17 mouse cellular contexts compared by ENCODE assay signal in genomic region chr9:66615141-66615540, GRCm38 (mm10). TPM values are rescaled to one million over a fixed set of nuclear protein-coding genes. Genes with fewer than 3 reads are reported as not detected.
A peak's percentile ranks its signal among the peaks of the same experiment; 100 is the strongest.
DNase-seq lines count a peak whose midpoint lies in the region; ATAC-seq and TF ChIP-seq lines count a peak whose summit lies in the region.
"Had no signal": no experiment of that assay in that cellular context is flagged by ENCODE, and none has a peak within 500 bp of the region (broad histone marks: within the 10 kb centered on the region; RNA-seq: fewer than 3 reads in every experiment).

No protein-coding gene starts in this region.

- no peak overlapping the region for H3K27ac ChIP-seq in heart, embryonic 14.5 days (replicated peaks in 1 of 2; ENCODE audit: control insufficient read depth in 1 of 2, insufficient read depth in 1 of 2, low read depth in 2 of 2, low read length in 2 of 2)
- no peak overlapping the region for H3K27ac ChIP-seq in heart, embryonic 11.5 days (ENCODE audit: low read depth, low read length)
- peak overlapping the region; percentile 28 for H3K27ac ChIP-seq in bone marrow macrophage, adult 2 months (ENCODE audit: insufficient read depth, low read depth, low read length)
- no peak overlapping the region for H3K27ac ChIP-seq in midbrain, embryonic 11.5 days (ENCODE audit: low read depth, low read length)
- H3K27ac ChIP-seq: left cerebral cortex, adult 2 months; limb, embryonic 15.5 days had no signal

- H3K4me2 ChIP-seq in heart, embryonic 14.5 days (ENCODE audit: low read length), result no peak overlapping the region
- no peak overlapping the region for H3K4me2 ChIP-seq in heart, embryonic 11.5 days
- H3K4me2 ChIP-seq in midbrain, embryonic 11.5 days, result no peak overlapping the region
- H3K4me2 ChIP-seq: limb, embryonic 15.5 days had no signal

- H3K4me3 ChIP-seq in heart, embryonic 14.5 days (ENCODE audit: control insufficient read depth in 1 of 2, insufficient read depth in 1 of 2, low read depth in 1 of 2, low read length in 2 of 2), result no peak overlapping the region
- no peak overlapping the region for H3K4me3 ChIP-seq in heart, embryonic 11.5 days (ENCODE audit: low read depth, low read length)
- no peak overlapping the region for H3K4me3 ChIP-seq in bone marrow macrophage, adult 2 months (ENCODE audit: insufficient read depth, low read length)
- no peak overlapping the region for H3K4me3 ChIP-seq in midbrain, embryonic 11.5 days (ENCODE audit: low read depth, low read length)
- H3K4me3 ChIP-seq: left cerebral cortex, adult 2 months; limb, embryonic 15.5 days had no signal

- ATAC-seq in heart, embryonic 14.5 days (ENCODE audit: insufficient number of reproducible peaks, insufficient read depth, low FRiP score, low read depth), result no peak
- no peak for ATAC-seq in heart, embryonic 11.5 days (replicated peaks; ENCODE audit: insufficient number of reproducible peaks, low FRiP score, low TSS enrichment)
- no peak for ATAC-seq in midbrain, embryonic 11.5 days (ENCODE audit: low FRiP score)
- ATAC-seq: Patski had no signal

- 0 out of 2 replicates have a peak overlapping the region, but pooled peaks have one; percentile 11 for H3K9ac ChIP-seq in heart, embryonic 14.5 days (ENCODE audit: low read length)
- H3K9ac ChIP-seq in heart, embryonic 11.5 days (ENCODE audit: low read depth, low read length), result no peak overlapping the region
- no peak overlapping the region for H3K9ac ChIP-seq in midbrain, embryonic 11.5 days (ENCODE audit: low read length)
- H3K9ac ChIP-seq: limb, embryonic 15.5 days had no signal

- DNase-seq in 416B (ENCODE audit: low read depth), result peak; percentile 55
- DNase-seq in spleen, postnatal 36 days (ENCODE audit: low spot score in 2 of 2), result peak; percentile 71 to 75
- DNase-seq in midbrain, embryonic 11.5 days (ENCODE audit: low spot score, missing footprints), result no peak
- DNase-seq in layer of hippocampus, postnatal 14 days (ENCODE audit: low spot score in 2 of 2), result no peak
- DNase-seq in adrenal gland, adult 8-10 months, result no peak
- DNase-seq: adrenal gland, postnatal 36 days; cerebellum, adult 18-20 months; embryo, embryonic 11 days; heart, adult 18-20 months; heart, postnatal 4 days; kidney, postnatal 10 days had no signal

- TF ChIP-seq CTCF in bone marrow macrophage, adult 2 months (IDR thresholded peaks at IDR 0.05; ENCODE audit: low read depth, low read length), result no peak

- no peak for TF ChIP-seq POLR2A in bone marrow macrophage, adult 2 months (IDR thresholded peaks at IDR 0.05; ENCODE audit: borderline replicate concordance, low read depth, low read length)

- H3K4me1 ChIP-seq in heart, embryonic 14.5 days (ENCODE audit: control insufficient read depth in 2 of 2, insufficient read depth in 2 of 2, low read length in 2 of 2), result peaks cover 3 to 12% of the 10 kb centered on the region in 2 experiments; a peak in 3 of 4 replicates
- H3K4me1 ChIP-seq in heart, embryonic 11.5 days (ENCODE audit: control insufficient read depth, insufficient read depth, low read length), result peaks cover 10% of the 10 kb centered on the region; the same call in 1 of the 2 replicates
- H3K4me1 ChIP-seq in bone marrow macrophage, adult 2 months (ENCODE audit: control insufficient read depth, insufficient read depth, low read length), result peaks cover 30% of the 10 kb centered on the region
- no peaks in the 10 kb centered on the region for H3K4me1 ChIP-seq in midbrain, embryonic 11.5 days (ENCODE audit: control insufficient read depth, insufficient read depth, low read length)

- H3K9me3 ChIP-seq in heart, embryonic 14.5 days (ENCODE audit: control insufficient read depth, low read length), result no peaks in the 10 kb centered on the region
- H3K9me3 ChIP-seq in heart, embryonic 11.5 days (replicated peaks; ENCODE audit: control insufficient read depth, low read length), result no peaks in the 10 kb centered on the region
- H3K9me3 ChIP-seq in midbrain, embryonic 11.5 days (ENCODE audit: control insufficient read depth, low read length), result no peaks in the 10 kb centered on the region
- H3K9me3 ChIP-seq: limb, embryonic 15.5 days had no signal

- no peaks in the 10 kb centered on the region for H3K27me3 ChIP-seq in heart, embryonic 14.5 days (ENCODE audit: control insufficient read depth, insufficient read depth, low read length)
- no peaks in the 10 kb centered on the region for H3K27me3 ChIP-seq in heart, embryonic 11.5 days (ENCODE audit: control insufficient read depth, insufficient read depth, low read length)
- no peaks in the 10 kb centered on the region for H3K27me3 ChIP-seq in midbrain, embryonic 11.5 days (ENCODE audit: control insufficient read depth, insufficient read depth, low read length)
- H3K27me3 ChIP-seq: limb, embryonic 15.5 days; Patski had no signal

- H3K36me3 ChIP-seq in heart, embryonic 14.5 days (ENCODE audit: control insufficient read depth, insufficient read depth, low read length), result no peaks in the 10 kb centered on the region
- H3K36me3 ChIP-seq in heart, embryonic 11.5 days (ENCODE audit: control insufficient read depth, insufficient read depth, low read length), result no peaks in the 10 kb centered on the region
- no peaks in the 10 kb centered on the region for H3K36me3 ChIP-seq in midbrain, embryonic 11.5 days (ENCODE audit: control insufficient read depth, insufficient read depth, low read length)
- H3K36me3 ChIP-seq: limb, embryonic 15.5 days had no signal

- 54% methylated on average over 9 of the region's 9 CpGs for WGBS in heart, embryonic 14.5 days
- WGBS in heart, embryonic 11.5 days (ENCODE audit: insufficient replicate concordance), result 57% methylated on average over 9 of the region's 9 CpGs
- 83% methylated on average over 9 of the region's 9 CpGs for WGBS in midbrain, embryonic 11.5 days

RNA-seq across cellular contexts. Expression of gene Usp3, which starts 22.2 kb away (rescaled TPM):
- polyA plus RNA-seq in heart, embryonic 14.5 days (2014; fragmentation: Nextera tagmentation; extraction: Ambion mirVana), result 39.9 and 51.7 TPM in 2 replicates
- polyA plus RNA-seq in heart, embryonic 11.5 days (2014; fragmentation: Nextera tagmentation; extraction: Ambion mirVana), result 45.0 and 47.6 TPM in 2 replicates
- 63.3 and 64.4 TPM in 2 replicates for polyA plus RNA-seq in bone marrow macrophage, adult 2 months (2012; ENCODE audit: insufficient read depth, insufficient read length, missing spikeins)
- 104 and 106 TPM in 2 replicates for polyA plus RNA-seq in midbrain, embryonic 11.5 days (2014; fragmentation: Nextera tagmentation; extraction: Ambion mirVana)
- total RNA-seq in layer of hippocampus, postnatal 14 days (2021), result 10 to 100 TPM; 40.2 to 44.3 TPM
- total RNA-seq in adrenal gland, adult 8-10 months (2022), result 10 to 100 TPM; 37.2 to 53.7 (median 45.7) TPM

Comparison
In these comparisons a context has a peak if more than half of its experiments do, and no peak if none do; other contexts are left out.
1. DNase-seq: peak in 416B (single experiment) and spleen, postnatal 36 days (2 of 2); none in midbrain, embryonic 11.5 days (single experiment), layer of hippocampus, postnatal 14 days (0 of 2) and adrenal gland, adult 8-10 months (single experiment).